Mouse (Mus musculus): Measurements from ENCODE around the gene Meis2.

The Meis2 gene

GRCm38 (mm10) chr2:115852615-115853014 is 213.0 kb downstream of the Meis2 start:
- no peak for DNase-seq

- DNase-seq = no peak
Measured at GRCm38 (mm10) chr2:115852109-115852508, 213.5 kb downstream of the Meis2 start.

- DNase-seq = no peak
Measured at GRCm38 (mm10) chr2:115850961-115851360, 214.7 kb downstream of the Meis2 start.

GRCm38 (mm10) chr2:115842821-115843220 is 222.8 kb downstream of the Meis2 start:
- no peak for DNase-seq

GRCm38 (mm10) chr2:115836034-115836433 is 229.6 kb downstream of the Meis2 start:
- DNase-seq = no peak

- DNase-seq = peak; percentile 29
Measured at GRCm38 (mm10) chr2:115822361-115822760, 243.3 kb downstream of the Meis2 start.

DNA sequence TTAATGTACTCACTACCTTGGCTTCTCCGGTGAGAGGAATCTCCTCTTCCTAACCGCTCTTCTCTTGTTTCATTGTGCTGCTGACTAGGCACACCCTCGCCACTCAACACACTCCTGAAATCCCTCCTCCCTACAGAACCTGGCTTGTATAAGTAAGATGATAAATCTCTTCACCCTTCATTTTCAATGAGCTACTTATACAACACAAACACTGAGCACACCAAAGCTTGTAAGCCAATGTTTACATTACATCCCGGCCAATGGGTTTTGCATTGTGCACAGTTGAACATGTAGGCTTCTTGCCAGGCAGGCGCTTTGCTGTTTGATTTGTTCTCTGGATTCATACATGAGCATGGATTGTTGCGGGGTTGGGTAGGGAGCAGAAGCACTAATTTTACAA is 247.7 kb downstream of the Meis2 start:
- DNase-seq = no peak

DNA sequence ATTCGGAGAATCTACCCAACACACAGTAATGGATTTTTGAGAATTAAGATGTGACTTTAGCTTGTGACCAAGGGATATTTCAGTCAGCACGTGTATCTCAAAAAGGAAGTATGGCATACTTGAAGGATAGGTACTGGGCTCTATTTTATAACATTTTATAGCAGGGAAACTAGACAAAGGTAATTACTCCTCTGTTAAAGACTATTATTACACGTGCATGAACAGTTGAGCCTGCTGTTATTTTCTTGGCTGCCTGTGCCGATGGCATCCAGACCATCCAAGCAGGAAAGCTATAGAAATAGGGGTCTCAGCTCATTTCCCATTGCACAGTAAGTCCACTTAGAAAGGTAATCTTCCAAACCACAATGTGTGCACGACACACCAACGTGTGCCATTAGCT is 251.9 kb downstream of the Meis2 start:
- no peak for DNase-seq

DNA sequence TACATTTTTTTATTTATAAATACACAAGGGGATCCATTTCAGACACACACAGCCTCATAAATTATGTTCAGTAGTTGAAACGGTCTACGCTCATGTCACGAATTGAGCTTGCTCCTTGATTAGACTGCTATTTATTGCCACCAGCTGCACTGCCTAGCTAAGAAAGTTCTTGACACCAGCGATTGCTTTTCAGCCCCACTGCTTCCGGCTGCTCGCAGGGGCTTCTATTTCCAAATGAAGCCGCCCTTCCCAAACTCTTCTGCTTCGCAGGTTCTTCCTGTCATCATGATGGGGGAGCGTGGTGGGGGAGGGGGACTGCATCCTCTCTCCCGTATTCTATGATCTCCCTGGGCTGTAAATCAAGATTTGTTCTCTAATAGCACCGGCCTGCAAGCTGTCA is 252.3 kb downstream of the Meis2 start:
- DNase-seq = no peak
